Mouse (Mus musculus) lung, adult 18-20 months (tissue): ENCODE measurements around the gene Fto.

Source experiments
- DNase-seq, 2 experiments: peaks; one replicate each; pipeline ENCODE4 v3.0.0; 2022; ENCODE audit warnings: mixed read lengths in 2 of 2

Gene Fto

GRCm38 (mm10) chr8:91324916-91325315, 11.6 kb downstream of the Fto start:
- DNase-seq = no peak

GRCm38 (mm10) chr8:91326018-91326417, 12.7 kb downstream of the Fto start:
- DNase-seq = no peak

- no peak for DNase-seq
Measured at GRCm38 (mm10) chr8:91326946-91327345, 13.6 kb downstream of the Fto start.

- DNase-seq = no peak
Measured at GRCm38 (mm10) chr8:91327471-91328205, 14.3 kb downstream of the Fto start.

- no peak for DNase-seq
Measured at GRCm38 (mm10) chr8:91329056-91329455, 15.7 kb downstream of the Fto start.

- no peak for DNase-seq
Measured at GRCm38 (mm10) chr8:91329461-91329850, 16.1 kb downstream of the Fto start.

GRCm38 (mm10) chr8:91338389-91339154, 25.2 kb downstream of the Fto start:
- DNase-seq = no peak

GRCm38 (mm10) chr8:91339651-91340050, 26.3 kb downstream of the Fto start:
- DNase-seq = no peak

GRCm38 (mm10) chr8:91340746-91341145, 27.4 kb downstream of the Fto start:
- DNase-seq = no peak

GRCm38 (mm10) chr8:91342196-91342595, 28.9 kb downstream of the Fto start:
- no peak for DNase-seq

- no peak for DNase-seq
Measured at GRCm38 (mm10) chr8:91342798-91343197, 29.5 kb downstream of the Fto start.

- DNase-seq = no peak
Measured at GRCm38 (mm10) chr8:91344659-91345058, 31.3 kb downstream of the Fto start.

- DNase-seq = no peak
Measured at GRCm38 (mm10) chr8:91347146-91347545, 33.8 kb downstream of the Fto start.

- no peak for DNase-seq
Measured at GRCm38 (mm10) chr8:91347595-91347994, 34.3 kb downstream of the Fto start.

- DNase-seq = no peak
Measured at GRCm38 (mm10) chr8:91349816-91350215, 36.5 kb downstream of the Fto start.

GRCm38 (mm10) chr8:91350628-91351027, 37.3 kb downstream of the Fto start:
- DNase-seq = no peak

GRCm38 (mm10) chr8:91352598-91352997, 39.3 kb downstream of the Fto start:
- no peak for DNase-seq

- no peak for DNase-seq
Measured at GRCm38 (mm10) chr8:91353062-91353461, 39.7 kb downstream of the Fto start.

- DNase-seq = no peak
Measured at GRCm38 (mm10) chr8:91353907-91354306, 40.6 kb downstream of the Fto start.

- DNase-seq = no peak
Measured at GRCm38 (mm10) chr8:91355301-91355905, 42.1 kb downstream of the Fto start.

GRCm38 (mm10) chr8:91355956-91356699, 42.8 kb downstream of the Fto start:
- DNase-seq = no peak

GRCm38 (mm10) chr8:91357493-91358014, 44.2 kb downstream of the Fto start:
- DNase-seq = no peak

- DNase-seq = no peak
Measured at GRCm38 (mm10) chr8:91358016-91358415, 44.7 kb downstream of the Fto start.
